Mouse (Mus musculus) lung, postnatal 14 days (tissue): ENCODE results near the gene Anapc10.
"Not testable (repeated sequence)": the region's sequence is repeated elsewhere in the genome, so short reads cannot be mapped to it uniquely, and the experiment has no call there.

ENCODE experiments used
- DNase-seq: peaks from one replicate; pipeline ENCODE4 v3.0.0; 2021

Gene Anapc10

DNA sequence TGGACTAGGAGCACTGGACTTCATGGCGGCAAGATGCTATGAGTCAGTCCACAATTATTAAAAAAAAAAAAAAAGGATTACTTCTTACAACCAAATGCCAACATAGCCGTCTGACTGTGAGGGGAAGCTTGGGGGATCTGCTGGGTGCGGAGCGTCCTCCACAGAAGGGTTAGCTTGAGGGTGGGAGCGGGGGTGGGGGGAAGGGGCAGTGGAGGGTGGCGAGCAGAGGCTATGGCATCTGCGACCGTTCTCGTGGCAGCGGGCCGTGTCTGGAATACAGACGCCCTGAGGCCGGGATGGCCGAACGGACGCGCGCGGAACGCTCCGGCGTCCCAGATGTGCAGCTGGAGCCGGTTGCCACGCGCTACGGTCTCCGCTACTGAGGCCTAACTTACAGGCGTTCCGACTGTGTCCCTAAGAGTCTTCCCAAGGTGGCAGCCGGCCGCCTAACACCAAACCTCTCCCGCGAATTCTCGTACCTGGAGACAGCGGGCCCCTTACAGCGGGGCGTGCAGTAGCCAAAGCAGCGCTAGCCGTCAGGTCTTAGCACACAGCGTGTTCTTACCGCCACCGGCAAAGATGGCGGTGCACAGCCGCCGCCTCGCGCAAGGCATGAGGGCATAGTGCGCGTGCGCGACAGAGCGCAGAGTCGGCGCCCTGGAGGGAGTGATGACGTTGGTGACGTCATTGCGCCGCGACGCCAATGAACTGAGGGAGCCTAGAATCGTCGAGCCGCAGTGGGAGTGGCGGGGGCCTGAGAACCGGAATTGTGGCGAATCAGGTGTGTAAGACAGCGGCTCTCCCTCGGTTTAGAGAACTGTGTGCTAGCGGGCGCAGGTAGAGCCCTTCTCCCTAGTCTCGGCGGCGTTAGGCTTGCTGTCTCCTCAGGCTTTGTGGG, at the start of gene Anapc10, which contains the start of gene Abce1:
Anapc10 (plus strand) TSS at position 757 of the 898 bp plus-strand sequence.
Abce1 (minus strand) TSS at position 677 of the 898 bp plus-strand sequence.
- DNase-seq: peak; percentile 99

DNA sequence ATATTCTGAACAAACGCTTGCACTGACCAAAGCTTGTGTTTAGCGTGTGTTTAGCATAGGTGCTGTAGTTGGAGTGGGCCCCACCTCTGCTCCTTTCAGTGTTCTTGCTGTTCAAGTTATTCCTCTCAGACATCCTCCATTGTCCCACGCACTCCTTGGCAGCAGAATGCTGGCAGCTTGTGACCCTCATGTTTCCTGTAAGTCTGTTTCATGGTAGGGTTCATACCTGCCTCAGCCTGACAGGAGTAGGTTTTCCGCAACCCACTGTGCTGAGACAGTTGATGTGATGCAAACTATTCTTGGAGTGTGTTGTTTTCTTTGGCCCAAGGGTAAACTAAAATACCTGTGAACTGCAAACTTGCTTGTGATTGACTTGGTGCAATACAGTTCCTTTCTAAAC, 35.2 kb upstream of the Anapc10 start:
- no peak for DNase-seq

DNA sequence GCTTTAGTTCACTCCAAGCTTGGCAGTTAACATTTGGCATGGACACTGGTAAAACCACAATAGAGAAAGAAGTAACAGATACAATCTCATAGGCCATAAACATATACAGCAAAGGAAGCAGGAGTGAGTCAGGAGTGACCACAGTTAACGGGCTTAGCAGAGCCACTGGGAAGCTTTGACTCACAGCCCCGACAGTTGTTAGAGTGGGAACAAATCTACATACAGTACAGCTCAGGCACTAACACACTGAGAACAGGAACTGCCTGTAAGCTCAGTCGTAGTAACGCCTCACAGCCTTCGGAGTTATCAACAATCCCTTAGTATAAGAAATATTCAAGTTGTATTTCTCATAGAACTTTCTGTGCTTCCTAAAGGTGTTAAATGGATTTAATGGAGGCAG, 32.6 kb upstream of the Anapc10 start:
- no peak for DNase-seq

DNA sequence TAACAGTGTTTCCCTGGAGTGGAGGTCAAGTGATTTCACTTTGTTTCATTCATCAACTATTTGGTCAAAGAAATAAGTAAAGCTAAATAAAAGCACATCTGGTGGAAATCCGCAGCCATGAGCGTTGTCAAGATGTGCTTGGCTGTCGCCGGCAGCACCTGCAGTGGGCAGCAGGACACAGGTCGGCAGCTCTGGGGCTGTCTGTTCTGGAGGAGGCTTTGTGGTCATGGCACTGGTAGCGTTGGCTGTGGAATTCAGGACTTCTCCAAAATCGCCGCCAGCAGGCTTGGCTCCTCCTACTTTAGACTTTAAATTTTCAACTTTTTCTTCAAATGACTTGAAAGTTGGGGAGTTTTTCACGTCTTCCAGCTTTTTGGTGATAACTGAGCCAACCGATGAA, 31.5 kb upstream of the Anapc10 start:
- DNase-seq: not testable (repeated sequence)

DNA sequence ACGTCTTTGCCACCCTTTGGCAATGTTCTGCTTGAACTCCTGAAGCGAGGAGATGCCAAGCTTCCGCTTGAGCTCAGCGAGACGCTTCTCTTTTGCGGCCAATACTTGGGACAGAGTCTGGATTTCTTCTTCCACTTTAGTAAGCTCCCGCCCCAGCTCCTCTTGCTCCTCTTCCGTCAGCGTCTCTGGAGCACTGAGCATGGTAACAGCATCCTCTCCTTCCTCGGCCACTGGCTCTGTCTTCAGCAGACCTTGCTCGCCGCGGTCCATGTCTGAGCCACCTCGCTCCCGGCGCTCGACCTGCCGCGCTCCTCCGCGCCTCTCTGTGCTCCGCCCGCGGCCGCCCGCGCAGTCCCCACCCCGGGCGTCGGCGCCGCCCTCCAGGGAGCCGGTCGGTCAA, 31.1 kb upstream of the Anapc10 start:
- DNase-seq: peak; percentile 22

DNA sequence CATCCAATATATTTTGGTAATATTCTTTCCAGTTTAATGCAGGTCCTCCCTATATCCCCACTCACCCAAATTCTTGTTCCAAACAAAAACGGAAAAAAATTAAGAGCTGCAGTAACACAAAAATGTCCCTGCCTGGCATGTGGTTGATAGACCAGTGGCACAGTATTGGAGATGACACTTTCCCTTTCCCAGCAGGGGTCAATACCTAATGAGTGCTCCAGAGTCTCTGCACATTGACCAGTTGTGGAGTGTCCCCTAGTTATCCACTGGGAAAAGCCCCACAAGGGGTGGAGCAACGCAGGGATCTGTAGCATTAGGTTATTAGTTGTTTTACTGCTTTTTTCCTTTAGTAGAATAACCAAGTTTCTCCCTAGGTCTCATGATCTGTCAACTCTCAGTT, 30.7 kb upstream of the Anapc10 start:
- DNase-seq: no peak

DNA sequence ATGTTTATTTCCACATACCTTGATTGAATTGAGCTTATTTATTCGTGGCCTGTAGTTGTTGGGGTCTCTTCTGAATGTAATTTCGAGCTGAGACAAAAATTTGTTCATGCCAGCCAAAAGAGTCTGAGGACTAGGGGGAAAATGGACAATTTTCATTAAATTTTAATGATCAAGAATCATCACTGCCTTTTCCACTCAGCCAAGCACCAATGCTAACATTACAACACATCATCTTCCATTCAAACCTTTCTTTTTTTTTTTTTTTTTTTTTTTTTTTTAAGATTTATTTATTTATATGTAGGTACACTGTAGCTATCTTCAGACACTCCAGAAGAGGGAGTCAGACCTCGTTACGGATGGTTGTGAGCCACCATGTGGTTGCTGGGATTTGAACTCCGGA, 25.7 kb upstream of the Anapc10 start:
- DNase-seq: not testable (repeated sequence)

DNA sequence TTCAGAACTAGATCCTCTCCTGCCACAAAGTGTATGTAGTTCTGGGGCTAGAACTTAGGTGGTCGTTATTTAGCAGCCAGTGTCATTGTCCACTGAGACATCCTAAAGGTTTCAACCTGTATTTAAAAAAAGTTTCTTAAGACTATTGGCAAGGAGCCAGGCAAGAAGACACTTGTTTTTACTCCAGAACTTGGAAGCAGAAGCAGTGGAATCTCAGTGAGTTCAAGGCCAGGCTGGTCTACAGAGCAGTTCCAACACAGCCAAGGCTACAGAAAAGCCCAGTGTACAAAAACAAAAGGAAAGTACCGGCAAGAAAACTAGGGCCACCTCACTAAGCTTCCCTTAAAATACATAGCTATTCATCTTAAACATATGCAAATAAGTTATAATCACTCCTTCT, 19.1 kb upstream of the Anapc10 start:
- DNase-seq: no peak

DNA sequence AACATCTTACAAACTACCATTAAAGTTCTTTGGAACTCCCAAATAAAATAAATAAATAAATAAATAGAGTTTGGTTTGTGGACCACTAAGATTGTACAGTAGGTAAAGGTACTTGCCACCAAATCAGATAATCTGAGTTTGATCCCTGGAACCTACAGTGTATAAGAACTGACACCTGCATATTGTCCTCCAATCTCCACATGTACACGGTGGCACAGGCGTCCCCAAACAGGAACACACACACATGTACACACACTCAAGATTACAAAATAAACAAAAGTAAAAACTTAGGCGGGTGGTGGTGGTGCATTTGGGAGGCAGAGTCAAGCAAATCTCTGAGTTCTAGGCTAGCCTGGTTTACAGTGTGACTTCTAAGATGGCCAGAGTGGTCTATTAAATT, 4.9 kb upstream of the Anapc10 start:
- no peak for DNase-seq

DNA sequence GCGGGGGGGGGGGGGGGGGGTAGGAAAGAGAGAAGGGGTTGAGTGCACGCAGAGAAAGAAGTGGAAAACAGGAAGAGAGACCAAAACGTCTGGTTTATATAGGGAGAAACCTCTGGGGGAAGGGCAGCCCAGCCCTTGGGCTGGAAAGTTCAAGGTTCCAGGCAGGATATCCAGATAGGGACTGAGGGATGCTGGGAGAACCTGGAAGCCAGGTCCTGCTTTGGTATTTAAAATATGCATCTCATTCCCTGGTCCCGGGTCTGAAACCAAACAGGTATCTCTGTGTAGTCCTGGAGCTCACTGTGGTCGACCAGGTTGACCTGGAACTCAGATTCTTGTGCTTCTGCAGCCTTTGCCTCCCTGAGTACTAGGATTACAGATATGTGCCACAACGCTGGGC, 1.1 kb downstream of the Anapc10 start:
- DNase-seq: no peak

DNA sequence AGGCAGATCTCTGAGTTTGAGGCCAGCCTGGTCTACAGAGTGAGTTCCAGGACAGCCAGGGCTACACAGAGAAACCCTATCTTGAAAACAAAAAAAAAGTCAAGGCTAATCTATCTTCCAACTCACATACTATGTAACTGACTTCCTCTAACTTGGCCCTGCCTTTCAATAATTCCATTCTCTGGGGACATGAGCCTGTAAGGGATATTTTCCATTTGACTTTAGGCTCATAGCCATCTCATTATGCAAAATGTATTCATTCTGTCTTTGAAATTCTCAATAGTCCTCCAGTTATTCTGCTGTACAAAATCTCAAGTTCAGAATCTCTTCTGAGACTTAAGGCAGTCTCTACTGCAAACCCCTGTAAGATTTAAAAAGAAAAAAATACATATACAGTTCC, 9.9 kb downstream of the Anapc10 start:
- DNase-seq: no peak

DNA sequence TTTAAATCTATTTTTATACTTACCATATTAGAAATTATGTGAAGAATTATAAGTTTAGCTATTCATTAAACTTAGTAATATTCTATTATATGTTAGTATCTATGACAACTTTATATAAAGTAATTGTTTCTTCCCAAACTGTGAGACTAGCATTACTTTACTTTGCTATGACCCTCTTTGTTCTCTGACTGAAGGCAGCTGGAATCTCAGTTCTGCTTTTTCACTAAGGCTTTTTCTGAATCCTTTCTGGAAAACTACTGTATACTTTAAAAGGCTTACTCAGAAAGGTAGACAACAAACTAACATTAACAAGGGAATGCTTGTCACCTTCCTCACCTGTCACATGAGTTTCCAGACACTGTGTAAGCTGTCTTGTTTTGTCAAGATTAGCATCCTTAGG, 11.7 kb downstream of the Anapc10 start:
- no peak for DNase-seq

DNA sequence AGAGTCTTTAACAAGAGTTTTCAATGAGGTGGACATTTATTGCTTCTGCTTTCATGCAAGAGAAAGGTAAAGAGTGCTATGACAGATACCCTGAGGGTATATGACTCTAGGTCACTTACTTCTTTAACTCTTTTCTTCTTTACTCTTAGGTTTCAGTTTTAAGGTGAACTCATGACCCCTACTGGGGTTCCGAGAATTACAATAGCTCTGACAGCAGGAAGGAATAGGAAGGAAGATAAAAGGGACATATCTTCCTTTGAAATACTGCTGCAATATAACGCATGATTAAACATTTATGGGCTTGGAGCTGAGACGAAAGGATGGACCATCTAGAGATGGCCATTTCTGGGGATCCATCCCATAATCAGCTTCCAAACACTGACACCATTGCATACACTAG, 13.0 kb downstream of the Anapc10 start:
- DNase-seq: no peak

DNA sequence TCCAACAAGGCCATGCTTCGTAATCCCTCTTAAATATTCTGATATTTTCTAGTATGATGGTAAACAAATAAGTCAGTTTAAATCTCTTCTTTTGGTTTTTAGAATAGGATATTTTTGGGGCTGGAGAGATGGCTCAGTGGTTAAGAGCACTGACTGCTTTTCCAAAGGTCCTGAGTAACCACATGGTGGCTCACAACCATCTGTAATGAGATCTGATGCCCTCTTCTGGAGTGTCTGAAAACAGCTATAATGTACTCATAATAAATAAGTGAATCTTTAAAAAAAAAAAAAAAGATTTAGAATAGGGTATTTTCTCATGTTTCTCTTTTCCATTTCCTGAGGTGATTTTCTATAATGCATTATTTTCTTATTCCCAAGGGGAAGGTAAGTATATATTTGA, 16.3 kb downstream of the Anapc10 start:
- DNase-seq: no peak

DNA sequence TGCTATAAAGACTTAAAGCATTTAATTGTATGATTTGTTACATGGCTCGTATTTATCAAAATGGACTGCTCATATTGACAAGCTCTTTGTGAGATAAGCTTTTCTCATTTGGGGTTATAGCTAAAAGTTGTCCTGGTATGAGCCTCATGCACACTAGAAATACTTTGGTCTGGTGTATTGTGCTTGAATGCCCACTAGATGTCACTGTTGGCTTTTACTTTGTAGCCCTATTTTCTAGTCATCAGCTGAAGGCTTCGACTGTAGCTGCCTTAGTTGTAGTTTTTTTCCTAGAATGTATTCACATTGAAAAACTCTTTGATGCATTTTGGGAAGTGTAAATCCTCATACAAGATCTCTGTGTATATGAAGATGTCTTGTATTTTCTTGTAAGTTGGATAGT, 22.7 kb downstream of the Anapc10 start:
- peak; percentile 20 for DNase-seq

DNA sequence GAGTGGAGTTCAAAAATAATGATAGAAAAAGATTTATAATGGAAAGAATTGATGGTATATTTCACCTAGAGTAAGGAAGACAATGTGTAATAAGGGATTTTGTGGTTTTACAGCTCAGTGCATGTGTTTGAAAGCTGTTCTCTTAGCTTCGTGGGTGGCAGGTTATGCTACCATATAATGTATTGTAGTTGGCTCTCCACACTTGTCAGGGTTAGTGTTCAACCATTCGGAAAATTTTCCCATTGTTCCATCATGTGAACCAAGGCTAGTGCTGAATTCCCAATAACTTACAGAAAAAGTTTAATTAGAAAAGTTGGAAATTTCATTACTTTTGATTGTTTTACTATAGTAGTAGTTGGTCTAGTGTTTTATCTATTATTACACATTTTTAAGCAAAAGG, 36.6 kb downstream of the Anapc10 start:
- no peak for DNase-seq

DNA sequence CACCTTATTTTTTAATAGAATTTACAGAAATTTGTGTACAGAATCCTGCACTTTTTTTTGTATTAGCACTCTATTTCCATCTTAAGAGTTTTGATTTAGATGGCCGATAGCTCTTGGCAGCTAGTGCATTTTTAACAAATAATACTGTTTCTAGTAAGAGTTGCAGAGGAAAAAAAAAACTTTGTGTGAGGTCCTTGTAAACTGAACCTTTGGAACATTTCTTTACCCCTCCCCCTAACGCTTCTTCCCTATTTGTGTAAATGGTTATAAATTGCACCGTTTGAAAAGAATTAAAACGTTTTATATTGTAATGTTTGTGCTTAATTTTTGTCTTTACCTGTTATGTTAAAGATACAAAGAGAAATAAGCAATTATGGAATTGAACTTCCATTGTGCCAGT, 37.0 kb downstream of the Anapc10 start:
- no peak for DNase-seq

DNA sequence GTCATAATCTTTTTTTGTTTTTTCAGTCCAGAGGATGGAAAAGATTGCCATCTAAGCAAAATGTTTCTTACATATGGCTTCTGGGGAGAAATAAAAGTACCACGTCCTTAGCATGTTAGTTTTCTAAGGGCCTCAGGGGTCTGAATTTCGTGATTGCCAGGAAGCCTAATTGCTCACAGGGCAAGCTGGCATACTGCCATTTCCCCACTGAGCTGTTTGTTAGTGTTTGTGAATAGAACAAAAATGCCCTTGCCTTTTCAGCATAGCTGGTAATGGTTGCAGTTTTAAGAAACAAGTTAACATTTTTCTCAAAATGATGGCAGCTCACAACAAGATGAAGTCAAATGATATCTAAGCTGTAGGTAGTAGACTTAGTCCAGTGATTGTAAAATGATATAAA, 38.7 kb downstream of the Anapc10 start:
- peak; percentile 13 for DNase-seq

DNA sequence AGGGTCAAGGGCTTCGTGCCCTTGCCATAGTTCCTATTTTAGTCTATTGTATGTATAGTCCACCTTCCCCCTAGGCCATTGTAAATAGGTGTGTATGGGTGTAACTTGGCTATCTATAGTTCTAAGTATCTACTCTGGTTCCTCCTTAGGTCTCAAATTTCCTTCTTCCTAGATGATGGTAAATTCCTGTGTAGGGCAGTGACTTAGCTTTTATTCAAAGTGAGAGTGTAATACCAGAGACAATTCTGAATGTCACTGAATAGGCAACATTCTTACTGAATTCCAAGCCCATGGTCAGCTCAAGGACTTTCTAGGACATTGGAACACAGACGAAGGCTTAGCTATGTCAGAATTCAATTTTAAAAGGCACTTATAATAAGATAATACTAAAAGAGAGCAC, 83.3 kb downstream of the Anapc10 start:
- DNase-seq: not testable (repeated sequence)

DNA sequence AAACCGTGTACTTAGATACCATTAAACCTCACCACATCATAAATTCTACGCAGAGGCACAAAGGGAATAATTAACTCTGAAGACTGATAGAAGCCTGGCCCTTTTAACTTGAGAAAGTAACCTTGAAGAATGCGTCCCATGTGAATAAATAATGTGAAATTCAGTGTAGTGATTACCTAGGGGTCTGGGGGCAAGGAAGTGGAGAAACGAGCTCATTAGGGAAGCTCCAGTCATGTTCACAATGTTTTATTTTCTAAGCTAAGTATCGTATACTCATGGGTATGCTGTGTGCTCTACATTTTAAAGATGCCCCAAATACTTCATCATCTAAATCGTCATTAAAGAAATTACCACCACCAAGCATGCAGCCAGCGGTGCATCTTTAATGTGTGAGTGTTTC, 85.1 kb downstream of the Anapc10 start:
- no peak for DNase-seq

DNA sequence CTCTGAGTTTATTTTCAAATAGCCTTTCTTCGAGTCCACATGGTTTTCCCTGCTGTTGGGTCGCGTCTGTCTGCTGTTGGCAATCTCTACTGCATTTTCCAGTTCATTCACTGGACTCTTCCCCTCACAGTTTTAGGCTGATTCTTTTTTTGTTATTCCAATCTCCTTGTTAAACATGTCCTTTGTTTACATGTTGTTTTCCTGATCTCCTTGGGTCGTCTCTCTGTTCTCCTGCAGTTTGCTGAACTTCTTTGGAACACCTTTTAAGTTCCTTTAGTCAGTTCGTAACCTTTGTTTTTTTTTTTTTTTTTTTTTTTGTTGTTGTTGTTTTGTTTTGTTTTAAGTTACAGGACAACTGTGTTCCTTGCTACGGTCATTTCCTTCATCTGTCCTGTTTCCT, 92.9 kb downstream of the Anapc10 start:
- no peak for DNase-seq

DNA sequence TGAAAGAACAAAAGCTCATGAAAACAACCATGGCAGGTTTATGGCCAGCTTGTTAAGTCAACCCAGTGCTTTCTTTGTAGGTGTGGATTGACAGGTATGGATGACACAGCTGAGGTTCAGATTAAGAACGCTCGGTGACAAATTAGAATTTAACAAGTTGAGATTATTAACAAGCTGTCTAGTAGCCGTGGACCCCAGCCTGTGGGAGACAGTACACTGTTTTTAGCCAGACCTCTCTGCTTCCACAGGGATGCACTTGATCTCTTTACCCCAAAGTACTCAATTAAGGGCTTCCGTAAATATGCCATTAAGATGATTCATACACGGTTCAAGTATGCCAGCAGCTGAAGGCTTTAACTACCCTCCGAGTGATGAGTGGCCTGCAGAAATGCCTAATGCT, 95.4 kb downstream of the Anapc10 start:
- no peak for DNase-seq

DNA sequence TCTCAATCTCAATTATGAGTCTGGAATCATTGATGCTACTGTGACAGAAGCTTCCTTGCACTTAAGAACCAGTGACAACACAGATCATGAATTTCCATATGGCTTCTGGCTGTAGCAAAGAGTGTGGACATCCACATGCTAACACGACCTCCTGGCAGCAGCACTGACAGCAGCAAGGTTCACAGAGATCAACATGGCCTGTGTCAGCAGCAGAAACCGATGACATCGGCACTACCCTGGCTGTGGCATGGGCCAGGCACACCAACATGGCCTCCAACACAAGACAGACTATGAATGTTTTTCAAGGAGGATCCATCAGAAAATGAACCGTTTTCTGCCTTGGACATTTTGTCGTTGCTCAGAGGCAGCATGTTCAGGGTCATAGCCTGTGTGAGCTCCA, 114.9 kb downstream of the Anapc10 start:
- DNase-seq: no peak
